Mouse (Mus musculus): Measurements from ENCODE around the gene Fgd4.

Gene Fgd4

GRCm38 (mm10) chr16:16600461-16600860 is at the start of gene Fgd4:
TSS of gene Fgd4 (minus strand) at chr16:16600549.
- DNase-seq: no peak

GRCm38 (mm10) chr16:16645148-16645547 is 44.8 kb upstream of the Fgd4 start:
- DNase-seq: no peak

- no peak for DNase-seq
Measured at GRCm38 (mm10) chr16:16633730-16634129, 33.4 kb upstream of the Fgd4 start.

GRCm38 (mm10) chr16:16599586-16600401 is 555 bp downstream of the Fgd4 start:
- peak; percentile 51 for DNase-seq

- DNase-seq: no peak
Measured at GRCm38 (mm10) chr16:16596582-16596981, 3.8 kb downstream of the Fgd4 start.

GRCm38 (mm10) chr16:16592622-16593021 is 7.7 kb downstream of the Fgd4 start:
- no peak for DNase-seq

GRCm38 (mm10) chr16:16584409-16585032 is 15.8 kb downstream of the Fgd4 start:
- peak; percentile 76 for DNase-seq

GRCm38 (mm10) chr16:16576556-16576955 is 23.8 kb downstream of the Fgd4 start:
- no peak for DNase-seq

- no peak for DNase-seq
Measured at GRCm38 (mm10) chr16:16574508-16574907, 25.8 kb downstream of the Fgd4 start.

GRCm38 (mm10) chr16:16573167-16573566 is 27.2 kb downstream of the Fgd4 start:
- DNase-seq: no peak

GRCm38 (mm10) chr16:16571356-16571755 is 29.0 kb downstream of the Fgd4 start:
- no peak for DNase-seq

GRCm38 (mm10) chr16:16566786-16567185 is 33.6 kb downstream of the Fgd4 start:
- DNase-seq: no peak

- no peak for DNase-seq
Measured at GRCm38 (mm10) chr16:16566215-16566614, 34.1 kb downstream of the Fgd4 start.

GRCm38 (mm10) chr16:16565786-16566185 is 34.6 kb downstream of the Fgd4 start:
- DNase-seq: no peak

GRCm38 (mm10) chr16:16560718-16561117 is 39.6 kb downstream of the Fgd4 start:
- no peak for DNase-seq

- peak; percentile 14 for DNase-seq
Measured at GRCm38 (mm10) chr16:16559878-16560531, 40.3 kb downstream of the Fgd4 start.

- DNase-seq: no peak
Measured at GRCm38 (mm10) chr16:16559016-16559877, 41.1 kb downstream of the Fgd4 start.

- DNase-seq: no peak
Measured at GRCm38 (mm10) chr16:16557738-16558137, 42.6 kb downstream of the Fgd4 start.

- no peak for DNase-seq
Measured at GRCm38 (mm10) chr16:16554098-16554497, 46.3 kb downstream of the Fgd4 start.

- DNase-seq: no peak
Measured at GRCm38 (mm10) chr16:16552197-16552596, 48.2 kb downstream of the Fgd4 start.

- no peak for DNase-seq
Measured at GRCm38 (mm10) chr16:16549105-16549504, 51.2 kb downstream of the Fgd4 start.

- DNase-seq: no peak
Measured at GRCm38 (mm10) chr16:16546657-16547056, 53.7 kb downstream of the Fgd4 start.

- DNase-seq: no peak
Measured at GRCm38 (mm10) chr16:16542956-16543441, 57.4 kb downstream of the Fgd4 start.

Data from lung, postnatal 14 days (tissue).